Mouse (Mus musculus) MN1 (cell line): Measurements from ENCODE around the gene AY761185.

Source experiments
- DNase-seq: peaks from one replicate; pipeline ENCODE4 v3.0.0-alpha.2; 2016; ENCODE audit warnings: low spot score

The AY761185 gene

DNA sequence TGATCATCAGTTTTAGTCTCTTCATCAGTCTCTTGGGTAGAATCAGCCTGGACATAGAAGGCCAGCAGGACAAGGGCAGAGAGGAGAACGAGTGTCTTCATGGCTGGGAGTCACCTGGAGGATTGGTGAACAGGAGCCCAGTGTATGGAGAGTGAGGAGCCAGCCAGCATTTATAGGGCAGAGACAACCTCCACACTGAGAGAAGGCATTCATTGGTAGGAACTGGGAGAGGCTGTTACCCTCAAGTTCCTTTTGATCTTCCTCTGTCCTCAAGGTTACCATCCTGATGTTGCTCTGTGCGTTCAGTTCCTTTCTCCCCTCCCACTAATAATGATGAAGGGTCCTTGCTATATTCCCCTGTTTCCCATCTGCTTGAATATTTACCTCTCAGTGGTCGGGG is at the start of gene AY761185:
AY761185 (minus strand) TSS at position 101 of the 400 bp plus-strand sequence.
- DNase-seq, result no peak

DNA sequence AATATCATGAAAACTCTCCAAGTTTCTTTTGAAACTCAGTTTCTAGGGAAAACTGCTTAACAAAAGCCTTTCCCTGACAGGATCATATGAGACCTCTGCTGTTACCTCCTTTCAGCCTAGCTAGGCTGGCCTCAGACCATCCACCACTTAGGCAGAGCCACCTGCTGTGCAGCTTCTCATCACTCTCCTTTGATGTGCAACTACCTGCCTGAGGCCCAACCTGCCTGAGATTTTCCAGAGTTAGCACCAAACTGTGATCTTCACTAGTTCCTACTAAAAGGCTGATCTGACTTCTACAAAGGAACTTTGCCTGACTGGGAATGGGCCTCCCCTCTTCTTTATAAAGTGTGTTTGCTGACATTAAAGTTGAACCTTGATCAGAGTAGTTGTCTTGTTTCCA is 49.5 kb upstream of the AY761185 start:
- peak; percentile 17 for DNase-seq

DNA sequence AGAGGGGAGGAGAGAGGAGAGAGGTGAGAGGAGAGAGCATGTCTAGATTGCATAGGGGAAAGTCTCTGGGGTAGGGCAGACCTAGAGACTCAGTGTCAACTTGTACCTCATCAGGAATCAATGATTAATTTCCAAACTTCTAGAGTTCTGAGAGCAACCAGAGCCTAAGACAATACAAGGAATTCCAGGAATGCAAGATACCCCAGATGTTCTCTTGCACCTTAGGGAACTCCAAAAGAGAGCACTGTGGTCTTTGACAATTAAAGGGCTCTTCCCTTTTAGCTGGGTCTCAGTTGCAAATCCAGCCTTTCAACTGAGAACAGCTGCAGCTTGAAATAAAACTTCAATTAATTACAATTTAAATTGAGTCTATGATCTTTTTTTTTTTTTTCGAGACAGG is 35.3 kb upstream of the AY761185 start:
- no peak for DNase-seq

DNA sequence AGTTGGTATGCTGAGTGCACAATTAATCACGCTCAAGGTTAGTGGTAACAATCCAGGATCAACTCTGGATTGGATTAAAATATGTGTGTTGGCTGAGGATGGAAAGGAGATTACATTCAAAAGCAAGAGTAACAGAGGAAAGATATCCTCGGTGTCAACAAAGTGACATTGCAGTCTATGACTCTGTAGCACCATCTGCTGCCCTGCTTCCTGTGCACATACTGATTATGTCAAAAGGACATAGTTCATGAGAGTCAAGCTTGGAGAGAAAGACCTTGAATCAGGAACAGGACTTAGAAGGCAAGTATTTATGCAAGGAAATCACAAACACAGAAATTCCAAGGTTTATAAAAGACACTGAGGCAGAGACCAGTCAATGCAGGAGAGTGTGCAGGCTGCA is 20.0 kb upstream of the AY761185 start:
- no peak for DNase-seq

DNA sequence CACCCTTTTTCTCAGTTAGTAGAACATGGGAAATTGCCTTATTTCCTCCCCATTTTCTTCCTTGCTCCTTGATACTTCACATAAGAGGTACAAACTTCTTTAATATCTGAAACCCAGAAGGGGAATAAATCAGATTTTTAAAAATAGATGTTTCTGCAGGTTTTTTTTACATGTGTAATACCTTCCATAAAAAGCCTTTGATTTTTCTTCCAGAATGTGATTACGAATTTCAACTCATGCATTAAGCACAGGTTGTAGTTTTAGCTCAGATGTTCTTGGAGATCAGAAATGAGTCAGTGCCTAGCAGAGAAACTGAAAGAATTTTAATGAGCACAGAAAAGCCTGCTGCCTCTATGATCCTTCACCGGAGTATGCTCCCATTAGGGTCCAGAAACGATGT is 22.5 kb downstream of the AY761185 start, which contains the start of gene Gm6040:
Gm6040 (minus strand) TSS at position 101 of the 400 bp plus-strand sequence.
- DNase-seq, result no peak

DNA sequence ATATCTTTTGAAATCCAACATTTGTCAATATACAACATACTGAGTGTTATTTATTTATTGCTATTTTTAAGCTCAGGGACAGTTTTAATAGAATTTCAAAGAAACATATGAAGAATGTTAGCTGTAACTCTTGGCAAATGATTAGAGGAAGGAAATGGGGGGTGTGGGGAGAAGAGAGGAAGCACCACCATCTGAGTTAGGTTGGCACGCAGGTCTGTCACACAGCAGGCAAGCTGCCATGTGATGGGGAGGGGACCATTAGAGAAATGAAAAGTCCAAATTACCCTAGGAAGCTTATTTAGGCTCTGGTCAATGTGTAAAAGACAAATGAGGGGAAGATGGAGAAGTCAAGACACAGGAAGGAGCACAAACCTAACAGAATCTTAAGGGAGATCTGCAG is 32.2 kb downstream of the AY761185 start:
- no peak for DNase-seq

DNA sequence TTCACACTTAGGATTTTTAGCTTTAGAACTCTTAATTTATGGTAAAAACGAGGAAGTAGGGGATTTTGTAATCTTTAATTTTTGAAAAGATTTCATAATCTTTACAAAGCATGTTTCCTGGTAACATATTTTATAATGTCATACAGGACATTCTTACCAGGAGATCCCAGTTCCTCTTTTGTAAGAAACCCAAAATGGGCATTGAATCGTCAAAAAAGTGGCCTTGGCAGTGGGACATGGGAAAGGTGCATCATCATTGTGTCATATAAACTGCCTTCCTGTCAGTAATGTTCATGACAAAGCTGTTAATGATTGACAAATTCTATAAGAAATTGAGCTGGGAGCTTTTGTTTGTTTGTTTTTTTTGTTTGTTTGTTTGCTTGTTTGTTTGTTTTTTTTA is 36.3 kb downstream of the AY761185 start:
- no peak for DNase-seq

DNA sequence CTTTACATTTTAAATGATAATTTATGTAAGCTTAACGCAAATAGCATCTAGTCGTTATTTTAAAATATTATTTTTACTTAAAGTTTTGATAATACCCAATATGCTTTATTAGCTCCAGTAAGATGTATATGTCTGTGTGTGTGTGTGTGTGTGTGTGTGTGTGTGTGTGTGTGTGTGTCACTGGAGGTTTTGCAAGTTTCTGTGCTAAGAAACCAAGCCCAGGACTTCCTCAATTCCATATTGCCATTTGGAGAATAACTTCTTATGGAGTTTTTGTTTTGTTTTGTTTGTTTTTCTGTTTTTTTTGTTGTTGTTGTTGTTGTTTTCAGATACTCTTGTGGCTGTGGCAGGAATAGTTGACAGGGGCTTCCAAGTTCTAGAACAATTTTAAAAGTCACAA is 37.4 kb downstream of the AY761185 start:
- DNase-seq, result no peak

DNA sequence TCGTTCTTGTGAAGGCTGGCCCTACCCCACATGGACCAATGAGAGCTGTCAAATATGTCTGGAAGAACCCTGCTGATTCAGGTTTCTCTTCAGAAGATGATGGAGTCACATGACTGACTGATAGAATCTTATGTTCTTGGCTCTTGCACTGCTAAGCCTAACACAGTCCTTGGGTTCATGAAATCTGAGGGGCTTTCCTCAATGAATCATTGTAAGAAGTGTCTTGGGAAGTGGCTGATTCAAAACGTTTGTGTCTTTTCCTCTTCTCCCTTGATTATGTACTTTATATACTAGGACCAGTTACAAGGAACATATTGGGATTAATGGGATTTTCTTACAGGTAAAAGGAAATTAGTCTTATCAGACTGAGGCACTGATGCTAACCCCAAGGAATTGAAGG is 42.0 kb downstream of the AY761185 start, which contains the start of gene Gm15056:
Gm15056 (minus strand) TSS at position 101 of the 400 bp plus-strand sequence.
- DNase-seq, result no peak
